Mouse (Mus musculus) v-Abl transformed pro-B cells (cell line): ENCODE measurements at regions not wholly inside any gene's neighbourhood (a gene's known extent, or its start where the extent isn't known, plus 50 kb on each side); places are given as distances from the start of the nearest gene placed in this dataset.

ENCODE experiments used
- in situ Hi-C, 2 experiments: fragments of 400-800 bp; cut with MboI; formaldehyde crosslinking; loops; one replicate each; pipeline ENCODE4 v1.15.1; 2025; ENCODE audit not compliant: unreplicated experiment in 2 of 2

DNA sequence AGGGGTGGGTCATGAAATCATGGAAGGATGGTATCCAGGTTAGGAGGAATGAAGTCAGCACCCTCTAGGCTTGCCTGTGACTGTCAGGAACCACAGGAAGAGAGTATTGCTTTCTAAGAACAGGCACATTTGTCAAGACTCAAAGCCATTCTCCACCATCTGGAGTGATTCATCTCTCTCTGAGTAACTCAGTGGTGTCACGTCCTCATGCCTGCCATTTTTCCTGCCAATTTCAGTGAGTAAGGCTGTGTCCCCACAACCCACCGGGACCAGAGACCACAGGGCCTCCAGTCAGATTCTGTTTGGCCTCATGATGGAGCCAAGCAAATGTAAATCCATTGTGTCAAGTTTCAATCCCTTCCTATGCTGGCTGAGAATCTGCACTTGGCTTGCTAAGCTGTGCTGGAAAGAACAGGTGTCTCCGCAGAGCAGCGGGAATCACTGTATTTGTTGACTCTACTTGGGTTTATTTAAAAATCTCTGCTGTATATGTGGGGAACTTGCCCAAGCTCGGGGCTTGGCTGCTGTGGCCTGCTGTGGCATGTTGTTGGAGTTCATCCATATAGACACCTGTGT, 230.0 kb upstream of the Mki67 start:
- in situ Hi-C loops: no loop called here

- in situ Hi-C loops: no loop called here
Observed at GRCm38 (mm10) chr7:135961026-135961425, 244.9 kb upstream of the Mki67 start.

DNA sequence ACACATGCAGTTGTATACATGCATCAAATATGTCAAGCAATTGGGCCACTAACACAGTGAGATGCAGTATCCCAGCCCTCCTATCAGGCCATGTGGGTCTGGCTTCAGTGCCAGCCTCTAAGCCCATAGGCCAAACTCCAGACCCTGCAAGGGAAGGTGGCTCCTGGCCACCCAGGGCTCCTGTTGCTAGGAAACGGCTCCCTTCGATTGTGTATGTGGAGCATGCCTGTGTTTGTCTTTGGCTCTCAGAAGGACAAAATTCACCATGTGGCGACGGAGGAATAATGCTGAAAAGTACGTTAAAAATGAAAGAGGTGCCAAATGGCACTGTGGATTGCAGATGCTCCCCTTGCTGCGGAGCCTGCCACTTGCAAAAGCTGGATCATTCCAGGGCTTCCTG, 249.4 kb upstream of the Mki67 start:
- in situ Hi-C loops: no loop called here

DNA sequence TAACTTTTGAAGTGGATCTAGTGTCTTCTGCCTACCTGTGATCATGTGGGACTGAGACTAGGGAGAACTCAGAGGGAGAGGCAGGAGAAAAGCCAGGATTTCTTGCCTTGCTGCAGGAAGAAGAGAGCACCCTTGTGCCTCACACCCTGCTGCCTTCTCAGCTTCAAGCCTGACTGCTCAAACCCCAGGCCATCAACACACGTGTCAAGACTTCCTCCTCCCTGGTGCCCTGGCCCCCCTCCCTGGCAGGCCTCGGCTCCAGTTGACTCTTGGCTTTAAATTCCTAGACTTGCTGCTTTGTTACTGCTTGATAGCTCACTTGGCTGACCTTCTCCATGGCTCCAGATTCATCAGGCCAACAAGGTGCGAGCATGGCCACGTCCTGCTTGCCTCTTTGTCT, 250.1 kb upstream of the Mki67 start:
- in situ Hi-C loops: no loop called here

DNA sequence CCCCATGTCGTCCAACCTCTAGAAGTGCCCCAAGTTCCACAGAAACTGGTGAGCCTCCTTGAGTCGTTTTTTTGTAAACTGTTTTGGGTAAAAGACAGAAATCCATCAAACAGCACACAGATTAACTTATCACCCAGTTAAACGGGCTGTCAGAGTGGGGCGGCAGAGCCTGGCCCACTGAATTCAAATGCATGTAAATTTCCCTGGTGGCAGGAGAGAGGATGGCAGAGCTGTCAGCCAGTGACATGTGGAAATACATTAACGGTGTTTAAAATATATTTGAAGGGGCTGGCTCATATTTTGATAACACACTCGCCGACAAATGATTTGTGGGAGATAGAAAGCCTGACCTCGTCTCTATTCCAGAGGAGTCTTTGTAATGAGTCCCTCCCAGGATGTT, 252.5 kb upstream of the Mki67 start:
- in situ Hi-C loops: no loop called here

- in situ Hi-C loops: no loop called here
Observed at GRCm38 (mm10) chr7:135986021-135986420, 269.9 kb upstream of the Mki67 start.

GRCm38 (mm10) chr7:135990321-135990720, 274.2 kb upstream of the Mki67 start:
- in situ Hi-C loops: no loop called here

GRCm38 (mm10) chr7:135996896-135997295, 280.7 kb upstream of the Mki67 start:
- in situ Hi-C loops: no loop called here

DNA sequence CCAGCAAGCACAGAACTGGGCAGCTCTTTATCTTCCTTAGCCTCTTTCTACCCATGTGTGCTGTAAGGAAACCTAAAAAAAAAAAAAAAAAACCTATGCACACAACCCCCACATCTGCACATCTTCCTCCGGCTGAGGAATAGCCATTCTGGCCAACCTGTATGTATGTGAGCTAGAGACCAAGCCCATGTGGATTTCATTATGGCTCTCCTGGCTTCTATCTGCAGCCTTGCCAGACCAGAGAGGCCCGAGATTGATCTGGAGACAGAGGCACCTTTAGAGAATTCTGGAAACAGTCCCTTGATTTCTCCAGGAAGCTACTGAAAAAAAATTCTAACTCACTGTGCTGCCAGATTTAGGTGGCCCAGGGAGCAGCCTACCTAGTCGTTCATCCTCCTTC, 281.5 kb upstream of the Mki67 start:
- in situ Hi-C loops: no loop called here

DNA sequence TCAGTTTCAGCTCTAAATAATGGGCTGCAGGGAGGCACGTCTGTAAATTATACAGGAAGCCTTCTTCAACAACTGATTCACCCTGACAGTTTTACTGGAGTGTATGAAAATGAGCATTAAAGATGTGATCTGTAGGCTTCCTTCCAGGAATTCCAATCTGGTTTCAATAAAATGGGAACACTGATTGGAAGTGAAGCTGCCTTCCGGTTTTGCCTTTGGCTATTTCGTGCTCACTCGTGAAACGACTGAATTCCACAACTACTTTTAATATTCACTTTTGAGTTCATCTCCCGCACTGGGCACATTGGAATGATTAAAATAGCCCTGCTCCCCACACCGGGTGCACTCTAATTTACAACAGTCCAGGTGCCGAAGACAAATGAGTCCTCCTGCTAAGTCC, 286.2 kb upstream of the Mki67 start:
- in situ Hi-C loops: loop anchor here in 1 of 2 experiments (25.0 kb wide), 1 partner anchor 1410 kb away; the partner anchor contains the start of gene 9430038I01Rik

DNA sequence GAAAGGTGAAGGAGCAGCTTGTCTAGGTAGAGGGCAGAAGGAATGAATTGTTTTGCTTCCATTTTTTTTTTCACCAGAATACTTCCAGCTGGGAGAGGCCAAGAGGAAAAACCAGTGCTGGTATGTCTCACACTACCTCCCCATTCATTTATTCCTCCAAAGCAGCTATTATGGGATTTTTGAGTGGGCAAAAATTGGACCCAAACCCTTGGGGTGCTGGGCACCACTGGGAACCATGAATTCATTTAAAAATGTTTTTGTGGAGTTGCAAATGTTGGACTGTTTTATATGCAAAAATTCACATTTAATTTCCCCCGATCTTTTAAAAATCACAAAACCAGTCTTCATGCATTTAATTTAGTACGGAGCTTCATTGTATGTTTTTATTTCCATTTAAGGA, 287.1 kb upstream of the Mki67 start:
- in situ Hi-C loops: loop anchor here in 1 of 2 experiments (25.0 kb wide), 1 partner anchor 1409 kb away; the partner anchor contains the start of gene 9430038I01Rik

- in situ Hi-C loops: loop anchor here in 1 of 2 experiments (5.0 to 25.0 kb wide), 2 partner anchors 134 to 1404 kb away; partner anchors contain the start of gene 9430038I01Rik
Observed at GRCm38 (mm10) chr7:136007796-136008455, 291.8 kb upstream of the Mki67 start.

DNA sequence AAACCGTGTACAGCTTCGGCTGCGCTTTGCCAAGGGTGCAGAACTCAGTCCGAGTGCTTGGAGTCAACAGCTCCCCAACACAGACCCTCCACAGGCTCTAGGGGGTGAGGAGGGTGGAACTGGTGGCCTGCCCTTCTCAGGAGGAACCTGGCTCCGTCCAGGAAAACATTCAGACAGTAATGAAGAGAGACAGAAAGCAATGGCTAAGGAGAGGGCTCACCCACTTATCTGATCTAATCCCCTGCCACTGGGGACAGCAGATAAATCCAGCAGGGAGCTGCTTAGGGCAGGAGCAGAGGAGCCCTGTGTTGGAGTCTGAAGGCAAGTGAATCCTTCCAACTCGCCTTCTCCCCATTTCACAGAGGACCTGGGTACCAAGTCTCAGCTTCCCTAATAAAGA, 292.3 kb upstream of the Mki67 start:
- in situ Hi-C loops: loop anchor here in 1 of 2 experiments (5.0 to 25.0 kb wide), 2 partner anchors 134 to 1404 kb away; partner anchors contain the start of gene 9430038I01Rik

GRCm38 (mm10) chr7:136010013-136010412, 293.9 kb upstream of the Mki67 start:
- in situ Hi-C loops: loop anchor here (5.0 to 25.0 kb wide), 3 partner anchors 132 to 1402 kb away; partner anchors contain the start of gene 9430038I01Rik (in 1 of the 2)

- in situ Hi-C loops: loop anchor here (5.0 to 25.0 kb wide), 3 partner anchors 128 to 1398 kb away; partner anchors contain the start of gene 9430038I01Rik (in 1 of the 2)
Observed at GRCm38 (mm10) chr7:136014706-136015105, 298.5 kb upstream of the Mki67 start.

- in situ Hi-C loops: loop anchor here in 1 of 2 experiments (10.0 to 25.0 kb wide), 2 partner anchors 278 to 1395 kb away; partner anchors contain the start of gene 9430038I01Rik
Observed at GRCm38 (mm10) chr7:136016918-136017317, 300.8 kb upstream of the Mki67 start.

DNA sequence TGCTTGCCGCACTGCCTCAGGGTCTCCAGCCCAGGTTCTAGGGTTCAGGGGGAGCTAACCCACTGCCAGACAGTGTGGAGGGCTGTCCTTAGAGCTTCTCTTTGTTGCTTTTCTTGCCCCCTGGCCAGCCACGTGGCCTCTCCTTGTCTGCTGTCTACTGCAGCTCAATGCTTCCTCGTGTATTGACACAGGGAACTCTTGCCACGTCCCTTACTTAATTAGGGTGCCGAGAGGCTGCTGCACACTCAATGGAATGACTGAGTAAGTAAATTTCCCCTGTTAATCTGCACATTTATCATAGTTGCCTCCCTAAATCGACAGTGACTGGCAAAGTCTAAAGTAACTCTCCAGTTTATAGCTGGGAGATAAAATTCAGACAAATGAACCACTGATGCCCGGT, 304.4 kb upstream of the Mki67 start:
- in situ Hi-C loops: loop anchor here in 1 of 2 experiments (25.0 kb wide), 1 partner anchor 1392 kb away; the partner anchor contains the start of gene 9430038I01Rik

- in situ Hi-C loops: loop anchor here in 1 of 2 experiments (25.0 kb wide), 1 partner anchor 1391 kb away; the partner anchor contains the start of gene 9430038I01Rik
Observed at GRCm38 (mm10) chr7:136021071-136021470, 304.9 kb upstream of the Mki67 start.

DNA sequence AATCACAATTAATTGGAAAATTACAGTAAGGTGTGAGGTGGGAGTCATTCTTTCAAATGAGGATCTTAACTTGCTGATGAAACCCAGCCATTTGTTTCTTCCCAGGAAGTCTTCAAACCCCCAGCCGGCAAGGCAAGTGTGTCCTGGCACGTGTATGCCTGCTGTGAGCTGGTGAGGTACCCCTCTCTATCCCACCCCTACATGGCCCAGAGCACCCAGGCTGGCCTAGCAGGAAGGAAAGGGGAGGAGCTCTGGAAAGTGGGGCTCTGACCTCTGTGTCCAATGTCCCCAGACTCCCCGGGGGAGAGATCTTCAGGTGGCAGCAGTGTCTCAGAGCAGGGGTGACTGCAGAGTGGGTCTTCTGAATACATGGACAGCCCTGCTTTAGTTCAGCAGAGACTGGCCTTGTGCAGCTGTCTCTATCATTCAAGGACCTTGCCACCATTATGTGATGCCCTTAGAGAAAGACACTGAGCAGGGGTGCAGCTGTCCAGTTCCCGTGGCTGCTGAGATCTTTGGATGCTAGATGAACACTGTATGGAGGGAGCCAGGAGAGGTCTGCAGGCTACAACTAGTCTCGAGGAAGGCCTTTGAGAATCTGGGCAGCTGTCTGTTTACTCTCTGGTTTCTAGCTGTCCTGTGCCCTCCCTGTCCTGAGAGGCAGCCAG, 306.8 kb upstream of the Mki67 start:
- in situ Hi-C loops: loop anchor here in 1 of 2 experiments (25.0 kb wide), 1 partner anchor 1389 kb away; the partner anchor contains the start of gene 9430038I01Rik

GRCm38 (mm10) chr7:136026451-136026850, 310.3 kb upstream of the Mki67 start:
- in situ Hi-C loops: no loop called here

DNA sequence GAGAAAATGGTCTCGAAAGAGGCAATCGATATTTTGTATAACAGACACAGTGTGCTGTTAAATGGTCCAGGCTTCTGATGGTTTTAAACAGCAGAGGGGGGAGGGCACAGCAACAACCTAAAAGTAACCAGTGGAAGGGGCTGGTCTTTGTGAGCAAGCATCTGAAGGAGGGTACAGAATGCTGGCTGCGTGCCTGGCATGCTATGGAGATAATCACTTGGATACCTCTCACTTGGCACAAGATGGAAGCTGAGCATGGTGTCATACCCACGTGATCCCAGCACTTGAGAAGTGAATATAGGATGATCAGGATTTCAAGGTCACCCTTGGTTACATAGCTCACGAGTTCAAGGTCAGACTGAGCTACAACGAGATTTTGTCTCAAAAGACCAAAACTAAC, 315.9 kb upstream of the Mki67 start:
- in situ Hi-C loops: no loop called here
